Mouse (Mus musculus): Measurements from ENCODE around the gene Glb1. TPM values are rescaled to one million over a fixed set of nuclear protein-coding genes. Genes with fewer than 3 reads are reported as not detected.

Glb1 gene
- total and polyA plus RNA-seq, 3 experiments, result 7.0 to 15.7 TPM; not detected in 1

DNA sequence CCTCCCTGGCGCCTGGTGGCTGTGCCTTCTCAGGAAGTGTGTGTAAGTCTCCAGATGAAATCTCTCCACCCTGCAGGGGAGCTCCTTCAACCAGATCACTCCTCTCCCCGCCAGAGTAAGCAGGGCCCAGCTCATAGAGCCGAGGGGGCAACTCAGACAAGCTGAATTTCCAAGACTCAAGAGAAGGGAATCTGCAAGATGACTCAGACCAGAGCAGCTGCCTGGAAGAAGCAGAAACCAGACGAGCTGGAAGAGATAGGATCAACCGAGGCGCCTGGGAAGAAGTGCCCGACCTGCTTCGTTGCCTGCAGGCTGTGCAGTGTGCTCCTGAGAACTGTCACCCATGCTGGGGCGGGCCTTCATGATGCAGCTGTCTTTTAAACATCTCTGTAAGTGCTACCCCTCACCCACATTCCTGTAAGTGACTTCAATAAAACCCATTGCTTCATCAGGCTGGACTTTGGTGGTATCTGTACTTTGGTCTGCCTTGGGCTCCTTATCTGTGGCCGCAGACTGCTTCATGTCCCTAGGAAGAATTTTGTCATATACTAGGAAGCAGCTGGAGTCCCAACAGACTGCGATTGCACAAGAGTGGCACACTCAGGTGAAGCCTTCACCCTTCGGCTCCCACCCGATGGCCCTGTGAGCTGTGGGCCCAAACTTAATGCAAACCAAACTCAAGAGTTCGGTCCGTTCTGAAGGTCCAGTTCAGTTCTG is 102.0 kb downstream of the Glb1 start:
- peak; percentile 67 for DNase-seq (ENCODE audit: low read depth, low spot score)
- no peak overlapping the region for H3K9ac ChIP-seq (ENCODE audit: control insufficient read depth, low read depth, low read length, poor library complexity, severe bottlenecking)

DNA sequence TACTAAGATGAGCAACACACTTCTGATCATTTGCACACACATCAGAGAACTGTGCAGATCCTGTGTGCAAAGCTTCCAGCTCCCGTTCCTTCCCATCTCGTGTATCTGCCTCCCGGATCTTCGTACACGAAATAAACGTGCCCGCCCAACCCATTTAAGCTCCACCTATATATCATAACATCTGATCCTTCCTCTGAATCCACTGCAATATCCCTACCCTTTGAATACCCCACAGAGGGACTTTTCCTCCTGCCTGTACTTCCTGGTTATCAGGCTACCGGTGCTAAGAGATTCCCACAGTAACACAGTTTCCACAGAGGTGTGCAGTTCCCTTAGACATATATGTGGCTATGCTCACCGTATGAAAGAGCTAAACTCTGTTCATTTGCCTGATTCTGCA is 103.9 kb downstream of the Glb1 start, which contains the start of gene Ccr4:
Gene Ccr4 (minus strand): TSS at position 101 of the 400 bp plus-strand sequence.
- TF ChIP-seq KAT2A (conservative IDR thresholded peaks at IDR 0.05; ENCODE audit: low read depth, low read length) (no peak), SMC3 (IDR thresholded peaks at IDR 0.05; ENCODE audit: low read depth, low read length) (no peak), GABPA (IDR thresholded peaks at IDR 0.05; ENCODE audit: low read depth, low read length) (no peak), MAFK (IDR thresholded peaks at IDR 0.05; ENCODE audit: borderline replicate concordance, low read depth, low read length) (no peak), USF1 (IDR thresholded peaks at IDR 0.05; ENCODE audit: low read depth, low read length) (no peak), TBP (IDR thresholded peaks at IDR 0.05; ENCODE audit: low read depth, low read length) (no peak), USF2 (IDR thresholded peaks at IDR 0.05; ENCODE audit: borderline replicate concordance in 1 of 2, insufficient read depth in 1 of 2, low read depth in 1 of 2, low read length in 2 of 2) (no peak), EP300 (IDR thresholded peaks at IDR 0.05; ENCODE audit: low read depth in 1 of 2, low read length in 2 of 2) (no peak), GATA1 (IDR thresholded peaks at IDR 0.05; ENCODE audit: low read depth, low read length) (no peak), MAZ (IDR thresholded peaks at IDR 0.05; ENCODE audit: low read depth, low read length) (no peak), MYB (IDR thresholded peaks at IDR 0.05; ENCODE audit: low read depth, low read length) (no peak)
- no peak for DNase-seq (ENCODE audit: low read depth, low spot score)
- no peak within 1 kb of the TSS for H3K9ac ChIP-seq (ENCODE audit: control insufficient read depth, low read depth, low read length, poor library complexity, severe bottlenecking)
- no peak within 1 kb of the TSS for H3K4me3 ChIP-seq (ENCODE audit: control insufficient read depth in 1 of 2, insufficient read depth in 1 of 2, low read depth in 2 of 2, low read length in 2 of 2)
- H3K4me1 ChIP-seq (ENCODE audit: control insufficient read depth in 1 of 2, insufficient read depth in 2 of 2, low read length in 2 of 2), result peaks cover 0 to 22% of the 10 kb centered on the region in 2 experiments; a peak in 2 of 4 replicates
- no peaks in the 10 kb centered on the region for H3K79me2 ChIP-seq (ENCODE audit: control insufficient read depth, insufficient read depth, low read length, poor library complexity)
- H3K27ac ChIP-seq (ENCODE audit: control insufficient read depth, low read depth, low read length), result no peak within 1 kb of the TSS
- H3K9me3 ChIP-seq (replicated peaks; ENCODE audit: insufficient read depth, low read length), result no peaks in the 10 kb centered on the region
- peaks cover 0 to 10% of the 10 kb centered on the region in 2 experiments; a peak in 2 of 4 replicates for H3K36me3 ChIP-seq (ENCODE audit: control insufficient read depth in 1 of 2, insufficient read depth in 2 of 2, low read length in 2 of 2)
- H3K27me3 ChIP-seq (ENCODE audit: control insufficient read depth in 1 of 2, insufficient read depth in 2 of 2, low read length in 2 of 2), result no peaks in the 10 kb centered on the region

More for the DNA sequence above, 102.0 kb downstream of the Glb1 start:
- H3K4me3 ChIP-seq (ENCODE audit: control insufficient read depth in 1 of 2, insufficient read depth in 1 of 2, low read depth in 2 of 2, low read length in 2 of 2), result peak overlapping the region; percentile 3 to 32; a peak in 2 of 4 replicates
- no peaks in the 10 kb centered on the region for H3K79me2 ChIP-seq (ENCODE audit: control insufficient read depth, insufficient read depth, low read length, poor library complexity)
- peaks cover 0 to 10% of the 10 kb centered on the region in 2 experiments; a peak in 2 of 4 replicates for H3K36me3 ChIP-seq (ENCODE audit: control insufficient read depth in 1 of 2, insufficient read depth in 2 of 2, low read length in 2 of 2)
- TF ChIP-seq JUND (IDR thresholded peaks at IDR 0.05; ENCODE audit: low read depth, low read length) (no peak), MAZ (IDR thresholded peaks at IDR 0.05; ENCODE audit: low read depth, low read length) (no peak), ZMIZ1 (IDR thresholded peaks at IDR 0.05; ENCODE audit: low read depth, low read length) (no peak), SMC3 (IDR thresholded peaks at IDR 0.05; ENCODE audit: low read depth, low read length) (no peak), TAL1 (IDR thresholded peaks at IDR 0.05; ENCODE audit: low read length) (peak; percentile 61), GATA1 (IDR thresholded peaks at IDR 0.05; ENCODE audit: low read depth, low read length) (peak; percentile 3; the same call in 1 of the 2 replicates)
- peaks cover 0 to 22% of the 10 kb centered on the region in 2 experiments; a peak in 2 of 4 replicates for H3K4me1 ChIP-seq (ENCODE audit: control insufficient read depth in 1 of 2, insufficient read depth in 2 of 2, low read length in 2 of 2)
- H3K9me3 ChIP-seq (replicated peaks; ENCODE audit: insufficient read depth, low read length), result no peaks in the 10 kb centered on the region
- H3K27ac ChIP-seq (ENCODE audit: control insufficient read depth, low read depth, low read length), result no peak overlapping the region
- no peaks in the 10 kb centered on the region for H3K27me3 ChIP-seq (ENCODE audit: control insufficient read depth in 1 of 2, insufficient read depth in 2 of 2, low read length in 2 of 2)

All from MEL (cell line).